Mouse (Mus musculus): Measurements from ENCODE around the gene Tktl1. TPM values are rescaled to one million over a fixed set of nuclear protein-coding genes. Genes with fewer than 3 reads are reported as not detected.
A peak's percentile ranks its signal among the peaks of the same experiment; 100 is the strongest.

Gene Tktl1
- polyA plus RNA-seq, 1 experiment, result 0.12 TPM

DNA sequence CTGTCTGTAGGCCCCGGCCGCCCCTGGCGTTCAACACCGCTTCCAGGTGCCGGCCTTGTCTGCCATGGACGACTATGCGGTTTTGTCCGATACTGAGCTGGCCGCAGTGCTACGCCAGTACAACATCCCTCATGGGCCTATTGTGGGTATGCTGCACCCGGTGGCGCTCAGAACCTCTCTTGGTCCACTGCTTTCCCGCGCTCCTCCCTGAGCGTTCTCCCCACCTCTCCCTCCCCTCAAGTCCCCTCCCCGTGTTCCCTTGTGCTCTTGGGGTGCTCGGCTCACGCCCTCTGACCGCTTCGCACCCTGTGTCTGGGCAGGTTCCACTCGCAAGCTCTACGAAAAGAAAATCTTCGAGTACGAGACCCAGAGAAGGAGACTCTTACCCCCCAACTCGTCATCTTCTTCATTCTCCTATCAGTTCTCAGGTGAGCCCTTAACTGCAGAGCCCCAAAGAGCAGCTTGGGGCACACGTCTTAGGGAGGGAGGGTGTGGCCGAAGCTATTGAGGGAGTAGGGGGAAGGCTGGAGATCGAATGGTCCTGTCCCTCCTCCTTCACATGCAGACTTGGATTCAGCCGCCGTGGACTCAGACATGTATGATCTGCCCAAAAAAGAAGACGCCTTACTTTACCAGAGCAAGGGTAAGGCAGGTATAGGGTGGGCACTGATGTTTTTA, 78.0 kb downstream of the Tktl1 start:
- Histone ChIP-seq H3K27ac (ENCODE audit: control insufficient read depth, insufficient read depth, low read length) (peak overlapping the region; percentile 87), H3K4me3 (ENCODE audit: control insufficient read depth, insufficient read depth, low read length) (peak overlapping the region; percentile 96), H3K4me1 (replicated peaks; ENCODE audit: control insufficient read depth, insufficient read depth, low read length) (peaks cover 7% of the 10 kb centered on the region), H3K36me3 (ENCODE audit: control insufficient read depth, insufficient read depth, low read length) (peaks cover 9% of the 10 kb centered on the region; the same call in 1 of the 2 replicates), H3K27me3 (ENCODE audit: control insufficient read depth, insufficient read depth, low read length) (no peaks in the 10 kb centered on the region)
- WGBS, result 2% methylated on average over 31 of the region's 31 CpGs
- peak; percentile 5 for DNase-seq
- TF ChIP-seq CTCF (IDR thresholded peaks at IDR 0.05; ENCODE audit: borderline replicate concordance, control insufficient read depth, extremely low read depth, insufficient read depth, low read length, poor library complexity), result no peak
- no peak for TF ChIP-seq POLR2A (IDR thresholded peaks at IDR 0.05; ENCODE audit: control insufficient read depth, extremely low read depth, insufficient read depth, low read length, poor library complexity)

GRCm38 (mm10) chrX:74257746-74258145, 80.7 kb downstream of the Tktl1 start:
- no peak overlapping the region for H3K27ac ChIP-seq (ENCODE audit: control insufficient read depth, insufficient read depth, low read length)
- 27% methylated on average over 3 of the region's 3 CpGs for WGBS

More at GRCm38 (mm10) chrX:74257746-74258145, 80.7 kb downstream of the Tktl1 start:
- H3K4me1 ChIP-seq (replicated peaks; ENCODE audit: control insufficient read depth, insufficient read depth, low read length), result peaks cover 6% of the 10 kb centered on the region
- peaks cover 9% of the 10 kb centered on the region; the same call in 1 of the 2 replicates for H3K36me3 ChIP-seq (ENCODE audit: control insufficient read depth, insufficient read depth, low read length)
- TF ChIP-seq POLR2A (IDR thresholded peaks at IDR 0.05; ENCODE audit: control insufficient read depth, extremely low read depth, insufficient read depth, low read length, poor library complexity) (no peak), CTCF (IDR thresholded peaks at IDR 0.05; ENCODE audit: borderline replicate concordance, control insufficient read depth, extremely low read depth, insufficient read depth, low read length, poor library complexity) (no peak)
- H3K27me3 ChIP-seq (ENCODE audit: control insufficient read depth, insufficient read depth, low read length), result no peaks in the 10 kb centered on the region
- no peak for DNase-seq
- no peak overlapping the region for H3K4me3 ChIP-seq (ENCODE audit: control insufficient read depth, insufficient read depth, low read length)

Other genes with a start within 250 kb of the Tktl1 start
- 13.7 and 16.1 TPM in 2 replicates for gene Renbp, start 246.4 kb upstream of the Tktl1 start, polyA plus RNA-seq (2012; rRNA removed)
- gene Hcfc1, start 210.9 kb upstream of the Tktl1 start, polyA plus RNA-seq (2012; rRNA removed), result 193 and 271 TPM in 2 replicates
- gene Irak1, start 153.3 kb upstream of the Tktl1 start, polyA plus RNA-seq (2012; rRNA removed), result 166 and 182 TPM in 2 replicates
- not detected in 2 replicates for gene Opn1mw, start 49.8 kb upstream of the Tktl1 start, polyA plus RNA-seq (2012; rRNA removed)
- 13.7 and 14.1 TPM in 2 replicates for gene Mecp2, start 41.9 kb upstream of the Tktl1 start, polyA plus RNA-seq (2012; rRNA removed)
- 0.07 TPM in 1 of 2 replicates, not detected in the other for gene Tex28, start 9.4 kb upstream of the Tktl1 start, polyA plus RNA-seq (2012; rRNA removed)
- gene Flna, start 72.6 kb downstream of the Tktl1 start, polyA plus RNA-seq (2012; rRNA removed), result 476 and 498 TPM in 2 replicates
- gene Emd, start 77.4 kb downstream of the Tktl1 start, polyA plus RNA-seq (2012; rRNA removed), result 97.7 and 111 TPM in 2 replicates
- gene Rpl10, start 93.6 kb downstream of the Tktl1 start, polyA plus RNA-seq (2012; rRNA removed), result 1,443 and 1,552 TPM in 2 replicates
- gene Taz, start 104.7 kb downstream of the Tktl1 start, polyA plus RNA-seq (2012; rRNA removed), result 94.6 and 111 TPM in 2 replicates
- 10.3 and 15.0 TPM in 2 replicates for gene Dnase1l1, start 105.1 kb downstream of the Tktl1 start, polyA plus RNA-seq (2012; rRNA removed)
- 289 and 373 TPM in 2 replicates for gene Atp6ap1, start 119.8 kb downstream of the Tktl1 start, polyA plus RNA-seq (2012; rRNA removed)
- gene Gdi1, start 127.7 kb downstream of the Tktl1 start, polyA plus RNA-seq (2012; rRNA removed), result 370 and 445 TPM in 2 replicates
- gene Fam50a, start 135.8 kb downstream of the Tktl1 start, polyA plus RNA-seq (2012; rRNA removed), result 13.6 and 16.4 TPM in 2 replicates
- 15.4 and 17.6 TPM in 2 replicates for gene Plxna3, start 151.8 kb downstream of the Tktl1 start, polyA plus RNA-seq (2012; rRNA removed)
- gene Lage3, start 176.4 kb downstream of the Tktl1 start, polyA plus RNA-seq (2012; rRNA removed), result 56.5 and 63.6 TPM in 2 replicates
- gene Ubl4a, start 196.0 kb downstream of the Tktl1 start, polyA plus RNA-seq (2012; rRNA removed), result 52.7 and 53.8 TPM in 2 replicates
- 27.8 and 29.1 TPM in 2 replicates for gene Slc10a3, start 196.1 kb downstream of the Tktl1 start, polyA plus RNA-seq (2012; rRNA removed)
- gene Fam3a, start 216.0 kb downstream of the Tktl1 start, polyA plus RNA-seq (2012; rRNA removed), result 45.1 and 46.0 TPM in 2 replicates
- gene Ikbkg, start 216.0 kb downstream of the Tktl1 start, polyA plus RNA-seq (2012; rRNA removed), result 20.4 and 22.5 TPM in 2 replicates